Mouse (Mus musculus): ENCODE measurements around the gene Schip1. TPM values are rescaled to one million over a fixed set of nuclear protein-coding genes. Genes with fewer than 3 reads are reported as not detected.

Gene Schip1
- polyA plus RNA-seq, 2 experiments = 1.1 to 1.6 TPM

- Histone ChIP-seq H3K4me1 (replicated peaks; ENCODE audit: control insufficient read depth in 2 of 2, insufficient read depth in 2 of 2, low read length in 1 of 2) (no peaks in the 10 kb centered on the region), H3K9ac (replicated peaks) (no peak overlapping the region), H3K27ac (no peak overlapping the region), H3K4me3 (ENCODE audit: insufficient read depth in 1 of 2, low read depth in 2 of 2, low read length in 2 of 2) (no peak overlapping the region), H3K27me3 (ENCODE audit: control insufficient read depth, insufficient read depth, low read length) (no peaks in the 10 kb centered on the region), H3K9me3 (ENCODE audit: control insufficient read depth, low read length) (no peaks in the 10 kb centered on the region), H3K36me3 (replicated peaks; ENCODE audit: control insufficient read depth, insufficient read depth, low read depth) (no peaks in the 10 kb centered on the region), H3K4me2 (ENCODE audit: low read depth) (no peak overlapping the region)
- 65% methylated on average over 3 of the region's 3 CpGs for WGBS (ENCODE audit: insufficient replicate concordance)
- no peak for TF ChIP-seq EP300 (IDR thresholded peaks at IDR 0.05; ENCODE audit: low read depth)
- DNase-seq (ENCODE audit: low read depth in 3 of 3, low spot score in 3 of 3) (no peak), ATAC-seq (ENCODE audit: insufficient read depth) (no peak)
Measured at GRCm38 (mm10) chr3:68650251-68650650, 585.6 kb downstream of the Schip1 start.

- no peak for DNase-seq (ENCODE audit: low read depth in 3 of 3, low spot score in 3 of 3)
- no peaks in the 10 kb centered on the region for H3K9me3 ChIP-seq (ENCODE audit: control insufficient read depth, low read length)
- no peak overlapping the region for H3K27ac ChIP-seq
- no peak overlapping the region for H3K9ac ChIP-seq (replicated peaks)
- H3K4me3 ChIP-seq (ENCODE audit: insufficient read depth in 1 of 2, low read depth in 2 of 2, low read length in 2 of 2) = no peak overlapping the region
- H3K36me3 ChIP-seq (replicated peaks; ENCODE audit: control insufficient read depth, insufficient read depth, low read depth) = no peaks in the 10 kb centered on the region
- ATAC-seq (ENCODE audit: insufficient read depth) = no peak
- 46% methylated on average over 4 of the region's 4 CpGs for WGBS (ENCODE audit: insufficient replicate concordance)
- no peak overlapping the region for H3K4me2 ChIP-seq (ENCODE audit: low read depth)
- H3K4me1 ChIP-seq (replicated peaks; ENCODE audit: control insufficient read depth in 2 of 2, insufficient read depth in 2 of 2, low read length in 1 of 2) = peaks cover 0 to 8% of the 10 kb centered on the region in 2 experiments; a peak in 2 of 4 replicates
- no peak for TF ChIP-seq EP300 (IDR thresholded peaks at IDR 0.05; ENCODE audit: low read depth)
- no peak for TF ChIP-seq CTCF (IDR thresholded peaks at IDR 0.05; ENCODE audit: low read depth)
- H3K27me3 ChIP-seq (ENCODE audit: control insufficient read depth, insufficient read depth, low read length) = no peaks in the 10 kb centered on the region
Measured at GRCm38 (mm10) chr3:68656607-68657352, 592.2 kb downstream of the Schip1 start.

GRCm38 (mm10) chr3:68657589-68658245 lies 593.1 kb downstream of the Schip1 start:
- ATAC-seq (ENCODE audit: insufficient read depth) = no peak
- no peaks in the 10 kb centered on the region for H3K27me3 ChIP-seq (ENCODE audit: control insufficient read depth, insufficient read depth, low read length)
- H3K9me3 ChIP-seq (ENCODE audit: control insufficient read depth, low read length) = no peaks in the 10 kb centered on the region
- TF ChIP-seq CTCF (IDR thresholded peaks at IDR 0.05; ENCODE audit: low read depth) (no peak), EP300 (IDR thresholded peaks at IDR 0.05; ENCODE audit: low read depth) (no peak)
- no peak overlapping the region for H3K4me2 ChIP-seq (ENCODE audit: low read depth)
- no peak overlapping the region for H3K9ac ChIP-seq (replicated peaks)
- H3K4me3 ChIP-seq (ENCODE audit: insufficient read depth in 1 of 2, low read depth in 2 of 2, low read length in 2 of 2) = no peak overlapping the region
- peaks cover 0 to 8% of the 10 kb centered on the region in 2 experiments; a peak in 2 of 4 replicates for H3K4me1 ChIP-seq (replicated peaks; ENCODE audit: control insufficient read depth in 2 of 2, insufficient read depth in 2 of 2, low read length in 1 of 2)
- no peak for DNase-seq (ENCODE audit: low read depth in 3 of 3, low spot score in 3 of 3)
- H3K27ac ChIP-seq = no peak overlapping the region
- no peaks in the 10 kb centered on the region for H3K36me3 ChIP-seq (replicated peaks; ENCODE audit: control insufficient read depth, insufficient read depth, low read depth)
- WGBS (ENCODE audit: insufficient replicate concordance) = 10% methylated on average over 9 of the region's 9 CpGs

- DNase-seq (ENCODE audit: low read depth in 3 of 3, low spot score in 3 of 3) = no peak
- no peak overlapping the region for H3K9ac ChIP-seq (replicated peaks)
- TF ChIP-seq EP300 (IDR thresholded peaks at IDR 0.05; ENCODE audit: low read depth) (no peak), CTCF (IDR thresholded peaks at IDR 0.05; ENCODE audit: low read depth) (no peak)
- H3K4me1 ChIP-seq (replicated peaks; ENCODE audit: control insufficient read depth in 2 of 2, insufficient read depth in 2 of 2, low read length in 1 of 2) = peaks cover 0 to 8% of the 10 kb centered on the region in 2 experiments; a peak in 2 of 4 replicates
- H3K27me3 ChIP-seq (ENCODE audit: control insufficient read depth, insufficient read depth, low read length) = no peaks in the 10 kb centered on the region
- 63% methylated on average over 6 of the region's 6 CpGs for WGBS (ENCODE audit: insufficient replicate concordance)
- H3K4me2 ChIP-seq (ENCODE audit: low read depth) = no peak overlapping the region
- no peaks in the 10 kb centered on the region for H3K9me3 ChIP-seq (ENCODE audit: control insufficient read depth, low read length)
- no peaks in the 10 kb centered on the region for H3K36me3 ChIP-seq (replicated peaks; ENCODE audit: control insufficient read depth, insufficient read depth, low read depth)
- ATAC-seq (ENCODE audit: insufficient read depth) = no peak
- no peak overlapping the region for H3K27ac ChIP-seq
- no peak overlapping the region for H3K4me3 ChIP-seq (ENCODE audit: insufficient read depth in 1 of 2, low read depth in 2 of 2, low read length in 2 of 2)
Measured at GRCm38 (mm10) chr3:68659996-68660395, 595.4 kb downstream of the Schip1 start.

- H3K4me2 ChIP-seq (ENCODE audit: low read depth) = no peak overlapping the region
- TF ChIP-seq CTCF (IDR thresholded peaks at IDR 0.05; ENCODE audit: low read depth) (no peak), EP300 (IDR thresholded peaks at IDR 0.05; ENCODE audit: low read depth) (no peak)
- DNase-seq (ENCODE audit: low read depth in 3 of 3, low spot score in 3 of 3) (no peak), ATAC-seq (ENCODE audit: insufficient read depth) (no peak)
- H3K9me3 ChIP-seq (ENCODE audit: control insufficient read depth, low read length) = no peaks in the 10 kb centered on the region
- no peak overlapping the region for H3K9ac ChIP-seq (replicated peaks)
- H3K4me3 ChIP-seq (ENCODE audit: insufficient read depth in 1 of 2, low read depth in 2 of 2, low read length in 2 of 2) = no peak overlapping the region
- H3K4me1 ChIP-seq (replicated peaks; ENCODE audit: control insufficient read depth in 2 of 2, insufficient read depth in 2 of 2, low read length in 1 of 2) = peaks cover 0 to 8% of the 10 kb centered on the region in 2 experiments; a peak in 2 of 4 replicates
- H3K27ac ChIP-seq = no peak overlapping the region
- WGBS (ENCODE audit: insufficient replicate concordance) = 36% methylated on average over 4 of the region's 4 CpGs
- no peaks in the 10 kb centered on the region for H3K36me3 ChIP-seq (replicated peaks; ENCODE audit: control insufficient read depth, insufficient read depth, low read depth)
- no peaks in the 10 kb centered on the region for H3K27me3 ChIP-seq (ENCODE audit: control insufficient read depth, insufficient read depth, low read length)
Measured at GRCm38 (mm10) chr3:68660538-68660937, 595.9 kb downstream of the Schip1 start.
